Mouse (Mus musculus) stomach, embryonic 16.5 days (tissue): ENCODE measurements at regions not wholly inside any gene's neighbourhood (a gene's known extent, or its start where the extent isn't known, plus 50 kb on each side); places are given as distances from the start of the nearest gene placed in this dataset.

ENCODE experiments used
- ATAC-seq: fragments of 200-750 bp; cut with Nextera tagmentation; 2 replicates; pipeline ENCODE4 v1.8.0; 2017; ENCODE audit warnings: moderate number of reproducible peaks, moderate TSS enrichment; ENCODE audit not compliant: insufficient read depth, low FRiP score
- H3K27ac ChIP-seq: fragments of 300-500 bp; sonication (generic); 2 replicates; pipeline ENCODE4 v1.5.1; 2014; ENCODE audit warnings: low read length
- H3K27me3 ChIP-seq: fragments of 300-500 bp; sonication (generic); 2 replicates; pipeline ENCODE4 v1.6.1; 2014; ENCODE audit warnings: low read length, control low read depth, mixed read lengths; ENCODE audit not compliant: control insufficient read depth, insufficient read depth
- H3K36me3 ChIP-seq: fragments of 300-500 bp; sonication (generic); 2 replicates; pipeline ENCODE4 v1.6.1; 2014; ENCODE audit warnings: low read length; ENCODE audit not compliant: control insufficient read depth, insufficient read depth
- H3K4me1 ChIP-seq: fragments of 300-500 bp; sonication (generic); 2 replicates; pipeline ENCODE4 v1.6.1; 2014; ENCODE audit warnings: low read length, control low read depth, mixed read lengths; ENCODE audit not compliant: control insufficient read depth, insufficient read depth
- H3K4me2 ChIP-seq: fragments of 300-500 bp; sonication (generic); 2 replicates; pipeline ENCODE4 v1.6.1; 2014; ENCODE audit warnings: low read depth, low read length, mixed read lengths
- H3K4me3 ChIP-seq: fragments of 300-500 bp; sonication (generic); replicated peaks from 2 replicates; pipeline ENCODE4 v1.5.1; 2014; ENCODE audit warnings: mild to moderate bottlenecking, low read length
- H3K9ac ChIP-seq: fragments of 300-500 bp; sonication (generic); 2 replicates; pipeline ENCODE4 v1.6.1; 2014; ENCODE audit warnings: low read length
- H3K9me3 ChIP-seq: fragments of 300-500 bp; sonication (generic); replicated peaks from 2 replicates; pipeline ENCODE4 v1.6.1; 2016; ENCODE audit warnings: low read length, control low read depth; ENCODE audit not compliant: control insufficient read depth
- WGBS: fragments of 180-500 bp; shearing (Covaris S2); extraction: QIAGEN DNeasy Blood & Tissue Kit; methylation state at CpG from one replicate; pipeline ENCODE4 v1.1.7; 2014; 5-methylcytosine and 5-hydroxymethylcytosine counted together

DNA sequence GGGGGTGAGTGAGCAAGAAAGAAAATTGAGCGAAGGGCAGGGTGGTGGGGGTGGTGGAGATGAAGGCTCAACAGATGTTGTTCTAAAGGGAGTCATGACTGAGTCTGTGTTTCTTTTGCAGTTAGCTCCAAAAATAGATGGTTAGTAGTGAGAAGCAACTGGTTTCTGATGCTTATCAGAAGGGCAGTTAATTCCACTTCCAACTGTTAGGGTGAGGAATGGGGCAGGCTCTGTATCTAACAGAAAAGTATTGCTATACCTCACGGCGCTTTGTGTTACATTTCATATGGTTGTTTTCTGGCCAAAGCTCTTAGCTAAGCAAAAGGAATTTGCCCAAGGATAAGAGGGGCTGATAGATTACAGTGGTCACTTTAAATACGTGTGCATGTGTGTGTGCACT is 120.3 kb downstream of the Slc30a10 start:
- no peak for ATAC-seq
- no peak overlapping the region for H3K4me3 ChIP-seq
- 61% methylated on average over 4 of the region's 4 CpGs for WGBS

DNA sequence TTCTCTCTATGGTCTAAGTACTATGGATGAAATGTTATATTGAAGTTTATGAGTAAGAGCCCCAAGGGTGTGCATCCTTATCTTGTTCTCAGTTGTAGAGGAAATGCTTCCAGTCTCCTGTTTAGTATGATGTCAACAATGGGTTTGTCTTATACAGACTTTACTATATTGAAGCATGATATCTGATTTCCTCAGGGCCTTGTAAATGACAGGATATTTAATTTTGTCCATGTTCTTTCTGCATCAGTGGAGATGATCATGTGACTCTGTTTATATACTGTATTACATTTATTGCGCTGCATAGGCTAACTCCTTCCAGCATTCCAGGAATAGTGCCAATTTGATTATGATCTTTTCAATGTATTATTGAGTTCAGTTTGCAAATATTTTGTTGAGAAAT is 125.2 kb downstream of the Slc30a10 start:
- no peak overlapping the region for H3K9ac ChIP-seq
- no peaks in the 10 kb centered on the region for H3K36me3 ChIP-seq
- H3K9me3 ChIP-seq, result no peaks in the 10 kb centered on the region
- no peak overlapping the region for H3K4me2 ChIP-seq
- 65% methylated on average over 1 of the region's 1 CpGs for WGBS
- ATAC-seq, result no peak
- H3K4me3 ChIP-seq, result no peak overlapping the region
- no peaks in the 10 kb centered on the region for H3K27me3 ChIP-seq
- no peak overlapping the region for H3K27ac ChIP-seq
- no peaks in the 10 kb centered on the region for H3K4me1 ChIP-seq

More for the DNA sequence above, 120.3 kb downstream of the Slc30a10 start:
- no peaks in the 10 kb centered on the region for H3K36me3 ChIP-seq
- H3K27ac ChIP-seq, result no peak overlapping the region
- H3K4me1 ChIP-seq, result no peaks in the 10 kb centered on the region
- no peak overlapping the region for H3K4me2 ChIP-seq
- no peak overlapping the region for H3K9ac ChIP-seq
- no peaks in the 10 kb centered on the region for H3K9me3 ChIP-seq
- H3K27me3 ChIP-seq, result no peaks in the 10 kb centered on the region

DNA sequence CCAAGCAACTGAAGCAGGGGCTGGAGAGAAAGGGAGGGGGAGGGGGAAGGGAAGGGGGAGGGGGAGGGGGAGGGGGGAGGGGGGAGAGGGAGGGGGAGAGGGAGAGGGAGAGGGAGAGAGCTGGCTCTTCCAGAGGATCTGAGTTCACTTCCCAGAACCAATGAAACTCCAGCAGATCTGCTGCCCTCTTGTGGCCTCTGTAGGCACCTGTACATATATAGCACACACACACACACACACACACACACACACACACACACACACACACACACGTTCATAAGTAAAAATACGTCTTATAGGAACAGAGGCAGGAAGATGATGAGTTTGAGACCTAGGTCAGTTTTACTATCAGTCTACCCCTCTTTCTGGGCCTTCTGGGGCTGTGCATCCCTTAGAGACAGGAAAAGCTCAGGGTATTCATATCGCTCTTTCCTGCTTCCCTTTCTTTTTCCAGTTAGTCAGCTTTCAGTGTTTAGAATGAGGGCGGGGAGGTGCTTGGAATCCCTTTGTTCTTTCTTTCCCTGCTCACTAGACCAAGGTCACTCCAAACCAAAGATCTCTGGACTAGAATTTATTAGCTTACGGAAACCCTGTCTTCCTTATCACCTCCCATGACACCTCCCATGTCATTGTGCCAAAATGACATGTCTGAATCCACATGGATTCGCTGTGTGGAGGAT is 130.7 kb downstream of the Slc30a10 start:
- ATAC-seq, result no peak

DNA sequence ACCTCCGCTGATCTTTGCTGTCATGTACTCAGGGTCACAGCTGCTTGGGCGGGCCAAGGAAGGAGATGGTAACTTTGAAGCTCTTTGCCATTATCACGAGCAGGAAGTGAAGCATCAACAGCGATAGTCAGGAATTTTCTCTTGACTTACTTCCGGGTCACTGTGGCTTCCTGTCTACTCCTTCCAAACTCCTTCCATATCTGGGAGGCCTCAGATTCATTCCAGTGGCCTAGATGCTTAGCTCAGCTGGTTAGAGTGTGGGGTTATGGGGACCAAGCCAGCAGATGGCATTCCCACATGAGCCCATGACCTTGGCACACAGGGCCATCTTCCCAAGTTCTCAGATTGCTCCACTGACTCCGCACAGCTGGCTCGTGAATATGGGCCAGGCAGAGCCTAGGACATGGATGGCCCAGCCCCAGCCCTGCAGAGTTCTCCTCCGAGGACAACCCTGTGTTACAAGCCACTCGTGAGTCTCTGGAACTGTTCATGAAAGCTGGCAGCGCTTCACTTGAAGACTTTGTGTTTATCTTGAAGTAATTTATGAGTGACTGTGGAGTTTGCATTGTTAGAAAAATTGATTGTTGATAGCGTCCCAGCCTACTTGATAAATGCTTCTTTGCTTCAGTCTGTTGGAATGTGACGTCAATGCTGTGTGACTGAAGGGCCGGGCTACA is 133.2 kb downstream of the Slc30a10 start:
- no peak overlapping the region for H3K4me2 ChIP-seq
- no peaks in the 10 kb centered on the region for H3K9me3 ChIP-seq
- 50% methylated on average over 13 of the region's 13 CpGs for WGBS
- 0 out of 2 replicates have a peak, but pooled peaks cover 6% of the 10 kb centered on the region for H3K4me1 ChIP-seq
- ATAC-seq, result peak; percentile 63; the same call in 1 of the 2 replicates
- H3K4me3 ChIP-seq, result no peak overlapping the region
- no peaks in the 10 kb centered on the region for H3K27me3 ChIP-seq
- H3K9ac ChIP-seq, result no peak overlapping the region
- peak overlapping the region; percentile 41; the same call in 1 of the 2 replicates for H3K27ac ChIP-seq
- H3K36me3 ChIP-seq, result no peaks in the 10 kb centered on the region

More for the DNA sequence above, 130.7 kb downstream of the Slc30a10 start:
- Histone ChIP-seq H3K9me3 (no peaks in the 10 kb centered on the region), H3K36me3 (no peaks in the 10 kb centered on the region), H3K27ac (no peak overlapping the region), H3K4me1 (0 out of 2 replicates have a peak, but pooled peaks cover 6% of the 10 kb centered on the region), H3K4me2 (no peak overlapping the region), H3K4me3 (no peak overlapping the region), H3K27me3 (no peaks in the 10 kb centered on the region), H3K9ac (no peak overlapping the region)
- WGBS, result 75% methylated on average over 6 of the region's 6 CpGs

DNA sequence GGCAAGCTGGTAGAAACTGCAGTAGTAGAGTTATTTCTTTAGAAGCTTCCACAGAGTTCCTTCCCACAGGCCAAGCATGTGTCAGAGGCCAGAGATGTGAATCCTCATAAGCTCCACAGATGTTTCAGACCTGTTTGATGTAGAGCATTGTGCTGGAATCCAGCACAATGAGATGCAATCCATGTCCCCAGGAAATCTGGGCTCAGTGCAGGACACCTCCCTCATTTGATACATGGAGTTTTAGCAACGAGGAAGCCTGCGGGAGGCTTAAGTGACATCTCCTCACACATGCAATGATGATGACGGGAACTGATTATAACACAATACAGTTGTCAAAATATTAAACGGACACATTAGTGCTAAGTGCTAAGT is 133.7 kb downstream of the Slc30a10 start:
- 0 out of 2 replicates have a peak, but pooled peaks cover 6% of the 10 kb centered on the region for H3K4me1 ChIP-seq
- no peak overlapping the region for H3K4me3 ChIP-seq
- ATAC-seq, result peak; percentile 48; the same call in 1 of the 2 replicates
- H3K9ac ChIP-seq, result no peak overlapping the region
- H3K27me3 ChIP-seq, result no peaks in the 10 kb centered on the region
- no peaks in the 10 kb centered on the region for H3K9me3 ChIP-seq
- no peak overlapping the region for H3K27ac ChIP-seq
- WGBS, result 61% methylated on average over 4 of the region's 4 CpGs
- H3K36me3 ChIP-seq, result no peaks in the 10 kb centered on the region
- H3K4me2 ChIP-seq, result no peak overlapping the region

DNA sequence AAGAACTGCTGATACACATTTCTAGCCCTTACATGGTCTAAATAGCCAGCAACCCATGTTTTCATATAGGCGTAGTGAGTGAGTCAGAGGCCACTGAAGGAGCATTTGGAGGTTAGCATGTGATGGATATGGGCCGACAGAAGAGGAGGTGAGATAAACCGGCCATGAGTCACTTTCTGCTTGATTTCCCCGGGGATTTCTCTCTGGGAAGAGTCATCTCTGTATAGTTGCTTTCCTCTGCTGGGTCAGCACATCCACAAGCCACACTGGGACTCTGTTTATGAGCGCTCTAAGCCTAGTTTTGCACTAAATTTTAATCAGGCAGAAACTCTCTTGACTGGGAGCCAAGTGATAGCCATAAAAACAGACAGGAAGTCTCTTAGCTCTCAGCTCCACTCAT is 142.2 kb downstream of the Slc30a10 start:
- ATAC-seq, result no peak
- no peaks in the 10 kb centered on the region for H3K27me3 ChIP-seq
- H3K9me3 ChIP-seq, result no peaks in the 10 kb centered on the region
- no peak overlapping the region for H3K4me3 ChIP-seq
- 76% methylated on average over 5 of the region's 5 CpGs for WGBS
- H3K36me3 ChIP-seq, result no peaks in the 10 kb centered on the region
- no peaks in the 10 kb centered on the region for H3K4me1 ChIP-seq
- H3K27ac ChIP-seq, result no peak overlapping the region
- no peak overlapping the region for H3K4me2 ChIP-seq
- no peak overlapping the region for H3K9ac ChIP-seq

DNA sequence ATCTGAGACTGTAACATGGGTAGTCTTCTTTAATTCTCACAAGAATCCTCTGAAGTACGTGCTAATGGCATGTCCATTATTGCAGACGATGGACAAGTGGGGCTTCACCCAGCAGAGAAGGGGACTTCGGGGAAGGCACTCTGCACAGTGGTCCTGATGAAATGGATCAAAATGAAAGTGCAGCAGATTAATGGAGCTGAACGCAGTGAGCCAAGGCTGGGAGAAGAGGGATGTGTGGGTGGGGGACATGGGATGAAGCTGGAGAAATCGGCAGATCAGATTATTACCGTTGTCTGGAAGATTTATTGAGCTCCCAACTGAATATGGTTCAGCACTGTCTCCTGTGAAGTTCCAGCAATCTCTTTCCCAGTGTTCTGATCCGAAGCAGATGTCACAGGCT is 143.9 kb downstream of the Slc30a10 start:
- H3K27ac ChIP-seq, result no peak overlapping the region
- no peaks in the 10 kb centered on the region for H3K4me1 ChIP-seq
- no peak for ATAC-seq
- H3K4me3 ChIP-seq, result no peak overlapping the region
- WGBS, result 83% methylated on average over 7 of the region's 7 CpGs
- H3K36me3 ChIP-seq, result no peaks in the 10 kb centered on the region
- H3K27me3 ChIP-seq, result no peaks in the 10 kb centered on the region
- H3K4me2 ChIP-seq, result no peak overlapping the region
- no peaks in the 10 kb centered on the region for H3K9me3 ChIP-seq
- no peak overlapping the region for H3K9ac ChIP-seq

DNA sequence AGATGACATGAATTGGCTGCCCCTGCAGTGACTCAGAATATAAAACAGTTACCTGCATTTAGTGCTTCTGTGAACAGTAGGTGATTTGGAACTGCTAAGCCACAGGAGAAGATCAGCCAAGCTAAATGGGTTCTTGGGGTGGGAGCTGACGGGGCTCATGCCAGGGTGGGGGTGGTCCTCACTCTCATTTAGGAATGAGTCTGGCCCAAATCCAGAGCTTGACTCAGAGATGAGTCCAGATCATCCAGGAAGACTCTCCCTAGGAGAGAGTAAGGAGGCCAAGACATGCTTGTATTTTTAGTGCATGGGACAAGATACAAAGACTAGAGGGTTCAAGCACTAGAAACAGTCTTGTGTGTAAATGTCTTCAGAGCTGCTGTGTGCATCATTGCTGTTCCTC is 146.5 kb downstream of the Slc30a10 start:
- Histone ChIP-seq H3K4me1 (no peaks in the 10 kb centered on the region), H3K4me3 (no peak overlapping the region), H3K9ac (no peak overlapping the region), H3K27ac (no peak overlapping the region), H3K9me3 (no peaks in the 10 kb centered on the region), H3K27me3 (no peaks in the 10 kb centered on the region), H3K36me3 (no peaks in the 10 kb centered on the region), H3K4me2 (no peak overlapping the region)
- 76% methylated on average over 1 of the region's 1 CpGs for WGBS
- ATAC-seq, result no peak

DNA sequence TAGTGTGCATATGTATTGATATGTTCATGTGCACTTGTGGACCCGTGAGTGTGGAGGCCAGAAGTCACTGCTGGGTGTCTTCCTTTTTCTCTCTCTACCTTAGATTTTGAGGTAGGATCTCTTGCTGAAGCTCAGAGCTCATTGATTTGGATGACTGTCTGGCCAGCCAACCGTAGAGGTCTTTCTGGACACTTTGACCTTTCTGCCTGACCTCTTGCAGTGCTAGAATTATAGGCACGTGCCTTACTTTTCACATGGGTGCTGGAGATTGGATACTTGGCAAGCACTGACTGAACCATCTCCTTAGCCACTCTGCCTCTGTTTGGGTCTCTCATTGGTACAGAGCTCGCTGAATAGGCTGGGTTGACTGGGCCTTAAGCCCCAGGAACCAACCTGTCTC is 151.3 kb downstream of the Slc30a10 start:
- 82% methylated on average over 4 of the region's 4 CpGs for WGBS
- H3K4me1 ChIP-seq, result no peaks in the 10 kb centered on the region
- H3K36me3 ChIP-seq, result no peaks in the 10 kb centered on the region
- H3K4me3 ChIP-seq, result no peak overlapping the region
- H3K9ac ChIP-seq, result no peak overlapping the region
- H3K27ac ChIP-seq, result no peak overlapping the region
- ATAC-seq, result no peak
- no peaks in the 10 kb centered on the region for H3K9me3 ChIP-seq
- H3K4me2 ChIP-seq, result no peak overlapping the region
- no peaks in the 10 kb centered on the region for H3K27me3 ChIP-seq
